Mouse (Mus musculus): ENCODE data around the gene Ncapd2. TPM values are rescaled to one million over a fixed set of nuclear protein-coding genes. Genes with fewer than 3 reads are reported as not detected.
A peak's percentile ranks its signal among the peaks of the same experiment; 100 is the strongest.

The Ncapd2 gene
- polyA plus RNA-seq, 1 experiment from 2014 or later, result 109 TPM

GRCm38 (mm10) chr6:125221115-125221745 is 29.7 kb upstream of the Ncapd2 start:
- Histone ChIP-seq H3K4me2 (ENCODE audit: low read length) (no peak overlapping the region), H3K9me3 (ENCODE audit: control insufficient read depth, low read length) (no peaks in the 10 kb centered on the region), H3K27ac (ENCODE audit: low read depth) (no peak overlapping the region), H3K4me3 (ENCODE audit: low read depth, low read length) (no peak overlapping the region), H3K36me3 (ENCODE audit: control insufficient read depth, insufficient read depth, low read length) (no peaks in the 10 kb centered on the region), H3K4me1 (replicated peaks; ENCODE audit: control insufficient read depth, insufficient read depth, low read length) (no peaks in the 10 kb centered on the region; the same call in 1 of the 2 replicates), H3K27me3 (replicated peaks; ENCODE audit: control insufficient read depth, insufficient read depth, low read length) (peaks cover 3% of the 10 kb centered on the region), H3K9ac (ENCODE audit: low read length) (no peak overlapping the region)
- 91% methylated on average over 20 of the region's 20 CpGs for WGBS
- DNase-seq (ENCODE audit: low spot score) (no peak), ATAC-seq (replicated peaks; ENCODE audit: low FRiP score, low TSS enrichment, low read depth) (no peak)

DNA sequence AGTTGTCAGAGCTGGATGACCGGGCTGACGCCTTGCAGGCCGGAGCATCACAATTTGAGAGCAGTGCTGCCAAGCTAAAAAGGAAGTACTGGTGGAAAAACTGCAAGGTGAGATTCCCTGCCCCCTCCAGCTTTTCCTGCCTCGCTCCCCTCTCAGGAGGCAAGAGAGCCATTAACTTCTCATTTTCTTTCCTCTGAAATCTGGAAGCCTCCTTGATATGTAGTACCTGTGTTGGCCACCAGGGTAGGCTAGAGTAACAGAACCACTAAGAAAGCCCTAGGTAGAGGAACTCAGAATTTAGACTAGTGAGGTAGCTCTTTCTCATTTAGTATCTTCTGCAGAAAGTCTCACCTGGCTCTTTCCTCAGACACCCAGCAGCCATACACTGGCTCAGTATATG is 27.5 kb upstream of the Ncapd2 start:
- no peaks in the 10 kb centered on the region for H3K9me3 ChIP-seq (ENCODE audit: control insufficient read depth, low read length)
- H3K4me2 ChIP-seq (ENCODE audit: low read length), result no peak overlapping the region
- no peaks in the 10 kb centered on the region; the same call in 1 of the 2 replicates for H3K4me1 ChIP-seq (replicated peaks; ENCODE audit: control insufficient read depth, insufficient read depth, low read length)
- 76% methylated on average over 4 of the region's 4 CpGs for WGBS
- H3K9ac ChIP-seq (ENCODE audit: low read length), result no peak overlapping the region
- ATAC-seq (replicated peaks; ENCODE audit: low FRiP score, low TSS enrichment, low read depth) (no peak), DNase-seq (ENCODE audit: low spot score) (no peak)
- peaks cover 3% of the 10 kb centered on the region for H3K27me3 ChIP-seq (replicated peaks; ENCODE audit: control insufficient read depth, insufficient read depth, low read length)
- no peak overlapping the region for H3K4me3 ChIP-seq (ENCODE audit: low read depth, low read length)
- no peak overlapping the region for H3K27ac ChIP-seq (ENCODE audit: low read depth)
- H3K36me3 ChIP-seq (ENCODE audit: control insufficient read depth, insufficient read depth, low read length), result no peaks in the 10 kb centered on the region

GRCm38 (mm10) chr6:125217899-125218298 is 26.4 kb upstream of the Ncapd2 start:
- ATAC-seq (replicated peaks; ENCODE audit: low FRiP score, low TSS enrichment, low read depth), result no peak
- no peak overlapping the region for H3K27ac ChIP-seq (ENCODE audit: low read depth)

GRCm38 (mm10) chr6:125216898-125217297 is 25.4 kb upstream of the Ncapd2 start:
- Histone ChIP-seq H3K4me2 (ENCODE audit: low read length) (no peak overlapping the region), H3K36me3 (ENCODE audit: control insufficient read depth, insufficient read depth, low read length) (no peaks in the 10 kb centered on the region), H3K9ac (ENCODE audit: low read length) (no peak overlapping the region), H3K9me3 (ENCODE audit: control insufficient read depth, low read length) (no peaks in the 10 kb centered on the region), H3K27me3 (replicated peaks; ENCODE audit: control insufficient read depth, insufficient read depth, low read length) (peaks cover 16% of the 10 kb centered on the region), H3K4me1 (replicated peaks; ENCODE audit: control insufficient read depth, insufficient read depth, low read length) (no peaks in the 10 kb centered on the region; the same call in 1 of the 2 replicates), H3K4me3 (ENCODE audit: low read depth, low read length) (no peak overlapping the region), H3K27ac (ENCODE audit: low read depth) (no peak overlapping the region)
- 90% methylated on average over 2 of the region's 2 CpGs for WGBS
- ATAC-seq (replicated peaks; ENCODE audit: low FRiP score, low TSS enrichment, low read depth) (no peak), DNase-seq (ENCODE audit: low spot score) (no peak)

More at GRCm38 (mm10) chr6:125217899-125218298, 26.4 kb upstream of the Ncapd2 start:
- no peak for DNase-seq (ENCODE audit: low spot score)
- Histone ChIP-seq H3K9ac (ENCODE audit: low read length) (no peak overlapping the region), H3K27me3 (replicated peaks; ENCODE audit: control insufficient read depth, insufficient read depth, low read length) (peaks cover 11% of the 10 kb centered on the region), H3K4me1 (replicated peaks; ENCODE audit: control insufficient read depth, insufficient read depth, low read length) (no peaks in the 10 kb centered on the region; the same call in 1 of the 2 replicates), H3K4me2 (ENCODE audit: low read length) (no peak overlapping the region), H3K9me3 (ENCODE audit: control insufficient read depth, low read length) (no peaks in the 10 kb centered on the region), H3K36me3 (ENCODE audit: control insufficient read depth, insufficient read depth, low read length) (no peaks in the 10 kb centered on the region), H3K4me3 (ENCODE audit: low read depth, low read length) (no peak overlapping the region)
- 86% methylated on average over 11 of the region's 11 CpGs for WGBS

DNA sequence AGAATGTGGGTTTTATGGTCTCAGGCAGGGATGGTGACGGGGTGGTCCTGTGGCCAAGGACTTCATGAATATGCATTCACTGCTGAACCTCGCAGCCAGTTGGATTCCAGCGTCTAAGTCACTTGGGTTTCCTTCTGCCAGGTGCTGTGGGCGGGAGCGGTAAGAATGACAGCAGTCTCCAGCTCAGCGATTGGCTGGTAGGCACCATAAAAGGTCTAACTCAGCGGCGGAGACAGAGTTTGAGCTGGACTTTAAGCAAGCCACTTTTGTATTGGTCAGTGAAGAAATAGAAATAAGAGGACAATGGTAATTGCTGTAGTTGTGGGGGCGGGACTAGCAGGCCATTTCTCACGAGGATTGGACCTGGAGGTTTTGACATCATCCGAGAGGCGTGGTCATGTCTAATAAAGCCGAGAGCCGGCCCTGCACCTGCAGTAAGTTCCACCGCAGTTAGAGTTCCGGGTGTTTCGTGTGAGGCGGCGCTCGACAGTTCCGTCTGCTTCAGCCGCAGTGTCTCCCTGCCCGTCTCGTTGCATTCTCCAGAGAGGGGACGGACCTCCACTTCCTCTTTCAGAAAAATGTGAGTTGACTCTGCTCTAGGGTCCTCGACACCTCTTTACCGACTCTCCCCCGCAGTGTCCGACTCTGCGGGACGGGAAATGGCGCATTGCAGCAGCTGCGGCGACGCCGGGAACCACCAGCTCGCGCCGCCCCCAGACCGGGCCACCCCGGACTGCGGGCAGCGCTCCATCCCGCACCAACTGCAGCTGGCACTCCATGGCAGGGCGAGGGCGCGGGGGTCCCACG is 23.9 kb upstream of the Ncapd2 start, which contains the start of gene Vamp1:
Gene Vamp1 (plus strand): TSS at position 404 of the 807 bp plus-strand sequence.
- Histone ChIP-seq H3K36me3 (ENCODE audit: control insufficient read depth, insufficient read depth, low read length) (no peaks in the 10 kb centered on the region), H3K4me3 (ENCODE audit: low read depth, low read length) (peak within 1 kb of the TSS; percentile 65), H3K9me3 (ENCODE audit: control insufficient read depth, low read length) (no peaks in the 10 kb centered on the region), H3K4me1 (replicated peaks; ENCODE audit: control insufficient read depth, insufficient read depth, low read length) (no peaks in the 10 kb centered on the region; the same call in 1 of the 2 replicates), H3K9ac (ENCODE audit: low read length) (peak within 1 kb of the TSS; percentile 64), H3K27ac (ENCODE audit: low read depth) (peak within 1 kb of the TSS; percentile 75), H3K27me3 (replicated peaks; ENCODE audit: control insufficient read depth, insufficient read depth, low read length) (peaks cover 16% of the 10 kb centered on the region), H3K4me2 (ENCODE audit: low read length) (peak within 1 kb of the TSS; percentile 97)
- WGBS, result under 1% methylated on average over 48 of the region's 48 CpGs
- DNase-seq (ENCODE audit: low spot score) (peak; percentile 92), ATAC-seq (replicated peaks; ENCODE audit: low FRiP score, low TSS enrichment, low read depth) (peak; percentile 97)

DNA sequence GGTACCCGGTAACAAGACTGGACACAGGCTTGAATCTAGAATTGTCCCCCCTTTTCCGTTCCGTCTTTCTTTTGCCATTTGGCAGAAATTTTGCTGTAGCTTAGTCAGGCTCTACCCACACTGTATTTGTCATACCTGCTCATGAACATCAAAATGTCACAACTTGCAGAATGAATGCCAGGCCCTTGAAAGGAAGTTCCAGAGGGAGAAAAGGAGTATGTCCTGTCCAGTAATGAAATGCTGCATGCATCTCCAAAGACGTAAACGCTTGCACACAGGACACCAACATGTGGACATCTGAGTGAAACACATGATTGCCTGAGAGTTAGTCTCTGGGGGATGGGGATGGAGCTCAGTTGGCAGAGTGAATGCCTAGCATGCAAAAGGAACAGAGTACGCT is 22.2 kb upstream of the Ncapd2 start:
- H3K4me2 ChIP-seq (ENCODE audit: low read length), result no peak overlapping the region
- H3K9ac ChIP-seq (ENCODE audit: low read length), result no peak overlapping the region
- ATAC-seq (replicated peaks; ENCODE audit: low FRiP score, low TSS enrichment, low read depth) (no peak), DNase-seq (ENCODE audit: low spot score) (no peak)
- H3K4me3 ChIP-seq (ENCODE audit: low read depth, low read length), result no peak overlapping the region
- no peaks in the 10 kb centered on the region for H3K36me3 ChIP-seq (ENCODE audit: control insufficient read depth, insufficient read depth, low read length)
- H3K9me3 ChIP-seq (ENCODE audit: control insufficient read depth, low read length), result no peaks in the 10 kb centered on the region
- H3K27ac ChIP-seq (ENCODE audit: low read depth), result no peak overlapping the region
- WGBS, result 81% methylated on average over 6 of the region's 6 CpGs
- H3K4me1 ChIP-seq (replicated peaks; ENCODE audit: control insufficient read depth, insufficient read depth, low read length), result no peaks in the 10 kb centered on the region; the same call in 1 of the 2 replicates
- peaks cover 16% of the 10 kb centered on the region for H3K27me3 ChIP-seq (replicated peaks; ENCODE audit: control insufficient read depth, insufficient read depth, low read length)

DNA sequence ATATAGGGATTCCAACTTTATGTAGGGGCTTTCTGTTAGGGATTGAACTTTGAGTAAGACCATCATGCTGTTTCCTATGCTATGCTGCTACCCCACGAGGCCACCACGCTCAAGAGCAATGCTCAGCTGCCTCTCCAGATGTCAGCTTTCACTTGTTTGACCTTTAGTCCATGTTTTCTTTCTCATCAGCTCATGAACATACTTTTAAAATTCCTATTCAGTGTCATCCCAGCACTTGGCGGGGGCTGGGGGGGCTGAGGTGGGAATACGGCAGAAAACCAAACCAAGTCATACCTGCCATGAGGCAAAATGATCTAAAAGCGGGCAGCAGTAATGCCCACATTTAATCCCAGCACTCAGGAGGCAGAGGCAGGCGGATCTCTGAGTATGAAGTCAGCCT is 21.6 kb upstream of the Ncapd2 start:
- H3K4me2 ChIP-seq (ENCODE audit: low read length), result no peak overlapping the region
- peaks cover 16% of the 10 kb centered on the region for H3K27me3 ChIP-seq (replicated peaks; ENCODE audit: control insufficient read depth, insufficient read depth, low read length)
- ATAC-seq (replicated peaks; ENCODE audit: low FRiP score, low TSS enrichment, low read depth), result no peak
- no peaks in the 10 kb centered on the region for H3K9me3 ChIP-seq (ENCODE audit: control insufficient read depth, low read length)
- H3K4me1 ChIP-seq (replicated peaks; ENCODE audit: control insufficient read depth, insufficient read depth, low read length), result no peaks in the 10 kb centered on the region; the same call in 1 of the 2 replicates
- no peak overlapping the region for H3K4me3 ChIP-seq (ENCODE audit: low read depth, low read length)
- H3K27ac ChIP-seq (ENCODE audit: low read depth), result no peak overlapping the region
- no peak for DNase-seq (ENCODE audit: low spot score)
- no peak overlapping the region for H3K9ac ChIP-seq (ENCODE audit: low read length)
- H3K36me3 ChIP-seq (ENCODE audit: control insufficient read depth, insufficient read depth, low read length), result no peaks in the 10 kb centered on the region
- 56% methylated on average over 6 of the region's 6 CpGs for WGBS

DNA sequence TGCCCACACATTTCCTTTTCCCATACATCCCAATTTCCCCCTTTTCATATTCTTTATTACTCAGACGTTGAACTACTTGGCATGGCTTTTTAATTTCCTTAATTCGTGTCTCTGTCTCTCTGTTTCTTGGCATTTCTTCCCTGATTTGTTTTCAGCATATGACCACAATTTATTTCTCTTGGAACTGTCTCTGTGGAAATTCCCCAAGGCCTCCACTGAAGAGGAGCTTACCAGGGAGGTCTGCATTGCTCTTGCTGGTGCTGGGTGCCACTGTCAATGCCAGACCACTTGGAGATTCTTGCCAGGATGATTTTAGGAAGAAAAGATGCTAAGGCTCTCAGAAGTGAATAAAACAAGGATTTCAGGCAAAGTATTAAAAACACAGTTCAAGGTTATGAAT is 21.1 kb upstream of the Ncapd2 start:
- no peak for ATAC-seq (replicated peaks; ENCODE audit: low FRiP score, low TSS enrichment, low read depth)
- Histone ChIP-seq H3K27ac (ENCODE audit: low read depth) (no peak overlapping the region), H3K4me2 (ENCODE audit: low read length) (no peak overlapping the region), H3K4me1 (replicated peaks; ENCODE audit: control insufficient read depth, insufficient read depth, low read length) (no peaks in the 10 kb centered on the region; the same call in 1 of the 2 replicates), H3K27me3 (replicated peaks; ENCODE audit: control insufficient read depth, insufficient read depth, low read length) (peaks cover 16% of the 10 kb centered on the region), H3K36me3 (ENCODE audit: control insufficient read depth, insufficient read depth, low read length) (no peaks in the 10 kb centered on the region), H3K9me3 (ENCODE audit: control insufficient read depth, low read length) (no peaks in the 10 kb centered on the region), H3K9ac (ENCODE audit: low read length) (no peak overlapping the region), H3K4me3 (ENCODE audit: low read depth, low read length) (no peak overlapping the region)
- no peak for DNase-seq (ENCODE audit: low spot score)
- 36% methylated on average over 2 of the region's 2 CpGs for WGBS
